Mouse (Mus musculus): ENCODE measurements around the gene Col5a3.

DNA sequence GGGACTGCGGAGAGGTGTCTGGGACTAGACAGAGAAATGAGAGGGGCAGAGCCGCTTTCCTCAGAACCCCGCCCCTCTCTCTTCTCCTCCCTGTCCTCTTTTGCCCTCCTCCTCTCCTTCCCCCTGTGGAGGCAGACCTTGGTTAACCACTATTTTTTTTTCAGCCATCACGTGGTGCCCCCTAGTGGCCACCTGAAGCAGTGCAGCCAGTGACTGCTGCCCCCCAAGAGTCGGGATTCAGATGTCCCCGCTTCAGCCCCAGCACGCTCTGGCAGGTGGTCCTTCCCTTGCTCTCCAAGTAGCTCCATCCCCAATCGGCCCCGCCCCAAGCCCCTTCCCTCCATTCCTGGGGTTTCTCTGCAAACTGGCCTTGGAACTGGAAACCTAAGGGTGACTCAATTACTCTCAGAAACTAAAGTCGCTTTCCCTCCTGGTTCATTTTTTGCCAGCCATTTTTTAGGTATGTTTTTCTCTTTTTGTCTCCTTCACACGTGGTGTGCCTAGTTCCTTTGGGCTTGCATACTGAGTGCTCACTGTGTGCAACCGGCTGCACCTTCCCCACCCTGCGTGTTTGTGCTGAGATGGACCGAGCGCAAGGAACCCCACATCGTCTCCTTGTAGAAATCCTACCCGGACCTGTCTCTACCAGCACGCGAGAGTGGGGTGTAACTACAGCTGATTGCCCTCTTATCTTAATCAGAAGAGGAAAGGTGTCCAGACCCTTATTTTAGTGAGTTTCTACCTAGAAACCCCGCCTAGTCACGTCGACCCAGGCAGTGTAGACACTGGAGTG lies 70.7 kb downstream of the Col5a3 start:
- TF ChIP-seq HCFC1 (IDR thresholded peaks at IDR 0.05; ENCODE audit: borderline replicate concordance, insufficient read depth, low read length), result no peak
- TF ChIP-seq CHD2 (IDR thresholded peaks at IDR 0.05; ENCODE audit: low read depth, low read length), result no peak

Data from ES-E14 (cell line).